Mouse (Mus musculus) embryonic facial prominence, embryonic 12.5 days (tissue): ENCODE measurements at regions not wholly inside any gene's neighbourhood (a gene's known extent, or its start where the extent isn't known, plus 50 kb on each side); places are given as distances from the start of the nearest gene placed in this dataset.

Source experiments
- ATAC-seq: fragments of 200-750 bp; cut with Nextera tagmentation; 2 replicates; pipeline ENCODE4 v1.8.0; 2017; ENCODE audit not compliant: insufficient number of reproducible peaks, insufficient read depth, low FRiP score, low TSS enrichment
- H3K27ac ChIP-seq: fragments of 300-500 bp; sonication (generic); 2 replicates; pipeline ENCODE4 v1.5.1; 2016; ENCODE audit warnings: mild to moderate bottlenecking
- H3K27me3 ChIP-seq: fragments of 300-500 bp; sonication (generic); 2 replicates; pipeline ENCODE4 v1.6.1; 2016; ENCODE audit warnings: mild to moderate bottlenecking, moderate library complexity
- H3K36me3 ChIP-seq: fragments of 300-500 bp; sonication (generic); 2 replicates; pipeline ENCODE4 v1.6.1; 2016; ENCODE audit warnings: mild to moderate bottlenecking
- H3K4me1 ChIP-seq: fragments of 300-500 bp; sonication (generic); 2 replicates; pipeline ENCODE4 v1.6.1; 2016
- H3K4me2 ChIP-seq: fragments of 300-500 bp; sonication (generic); replicated peaks from 2 replicates; pipeline ENCODE4 v1.6.1; 2016; ENCODE audit warnings: mild to moderate bottlenecking, moderate library complexity
- H3K4me3 ChIP-seq: fragments of 300-500 bp; sonication (generic); 2 replicates; pipeline ENCODE4 v1.5.1; 2016; ENCODE audit warnings: mild to moderate bottlenecking
- H3K9ac ChIP-seq: fragments of 300-500 bp; sonication (generic); 2 replicates; pipeline ENCODE4 v1.6.1; 2016; ENCODE audit warnings: mild to moderate bottlenecking, moderate library complexity
- H3K9me3 ChIP-seq: fragments of 300-500 bp; sonication (generic); 2 replicates; pipeline ENCODE4 v1.6.1; 2016; ENCODE audit warnings: mild to moderate bottlenecking, moderate library complexity
- WGBS: fragments of 180-500 bp; shearing (Covaris S2); methylation state at CpG from one replicate; pipeline ENCODE4 v1.1.7; 2016; 5-methylcytosine and 5-hydroxymethylcytosine counted together

DNA sequence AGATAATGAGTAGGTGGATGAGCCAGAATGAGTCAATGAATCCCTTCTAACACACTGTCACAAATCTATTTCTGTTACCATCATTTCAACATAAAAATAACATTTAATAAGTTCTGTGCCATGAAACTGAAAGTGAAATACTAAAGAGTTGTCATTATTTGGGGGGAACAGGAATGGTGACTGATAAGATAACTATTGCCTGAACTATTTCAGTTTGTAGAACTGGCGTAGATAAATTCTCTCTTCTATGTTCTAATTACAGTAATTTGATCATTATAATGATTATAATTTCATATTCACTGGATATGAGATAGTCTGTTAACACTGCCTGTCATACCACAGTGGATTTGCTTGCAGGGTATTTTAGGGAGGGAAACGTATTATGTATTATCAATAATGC, 232.3 kb upstream of the Mpdz start:
- Histone ChIP-seq H3K4me1 (no peaks in the 10 kb centered on the region), H3K9ac (no peak overlapping the region), H3K27me3 (no peaks in the 10 kb centered on the region), H3K27ac (no peak overlapping the region), H3K9me3 (no peaks in the 10 kb centered on the region), H3K4me2 (no peak overlapping the region), H3K4me3 (no peak overlapping the region), H3K36me3 (no peaks in the 10 kb centered on the region)
- no peak for ATAC-seq
- WGBS = 76% methylated on average over 2 of the region's 2 CpGs

DNA sequence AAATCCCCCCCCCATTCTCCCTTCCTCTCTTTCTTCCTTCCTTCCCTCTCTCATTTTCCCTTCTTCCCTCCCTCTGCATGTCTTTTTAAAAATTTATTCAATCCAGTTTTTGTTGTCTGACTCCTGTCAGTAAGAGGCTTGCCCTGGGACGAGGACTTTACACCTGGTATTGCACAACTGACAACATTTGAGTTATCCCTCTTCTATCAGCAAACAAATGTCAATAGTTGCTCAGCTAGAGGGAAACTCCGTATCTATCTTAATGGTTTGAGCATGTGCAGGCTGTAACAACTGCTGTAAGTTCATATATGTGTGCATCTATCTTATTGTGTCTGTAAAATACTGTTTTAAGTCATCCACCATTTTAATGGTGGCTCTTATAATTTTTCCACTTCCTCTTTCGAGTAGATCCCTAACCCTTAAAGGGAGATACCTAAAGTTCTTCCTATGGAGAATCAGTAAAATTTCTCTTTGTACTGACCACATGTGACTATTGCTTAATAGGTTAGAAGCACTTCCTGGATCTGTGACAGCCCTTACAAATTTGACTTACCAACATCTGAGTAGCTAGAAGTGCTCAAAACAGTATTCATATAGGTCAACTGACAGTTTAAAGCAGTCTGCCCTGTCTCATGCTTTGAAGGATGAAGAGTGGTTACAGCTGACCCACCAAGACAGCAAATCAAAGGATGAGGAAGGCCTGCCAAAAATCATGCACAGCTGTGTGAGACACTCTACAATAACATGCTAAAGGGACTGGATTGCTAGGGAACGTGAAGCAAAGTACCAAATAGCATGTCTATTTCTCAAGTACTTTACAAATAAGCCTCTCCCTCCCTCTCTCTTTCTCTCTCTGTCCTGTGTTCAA, 231.0 kb upstream of the Mpdz start:
- WGBS = 72% methylated on average over 4 of the region's 4 CpGs
- H3K4me1 ChIP-seq = peaks cover 4% of the 10 kb centered on the region
- no peaks in the 10 kb centered on the region for H3K27me3 ChIP-seq
- no peak overlapping the region for H3K4me3 ChIP-seq
- H3K36me3 ChIP-seq = no peaks in the 10 kb centered on the region
- ATAC-seq = no peak
- H3K9me3 ChIP-seq = no peaks in the 10 kb centered on the region
- H3K27ac ChIP-seq = no peak overlapping the region
- no peak overlapping the region for H3K4me2 ChIP-seq
- no peak overlapping the region for H3K9ac ChIP-seq

- H3K9ac ChIP-seq = no peak overlapping the region
- no peak for ATAC-seq
- H3K9me3 ChIP-seq = no peaks in the 10 kb centered on the region
- H3K27me3 ChIP-seq = no peaks in the 10 kb centered on the region
- H3K4me3 ChIP-seq = no peak overlapping the region
- 63% methylated on average over 2 of the region's 2 CpGs for WGBS
- no peak overlapping the region for H3K4me2 ChIP-seq
- H3K36me3 ChIP-seq = no peaks in the 10 kb centered on the region
- no peak overlapping the region for H3K27ac ChIP-seq
- H3K4me1 ChIP-seq = peaks cover 4% of the 10 kb centered on the region
These were observed 229.4 kb upstream of the Mpdz start for GRCm38 (mm10) chr4:81671986-81672385.

- no peak overlapping the region for H3K4me3 ChIP-seq
- H3K36me3 ChIP-seq = no peaks in the 10 kb centered on the region
- H3K27ac ChIP-seq = no peak overlapping the region
- WGBS = 24% methylated on average over 3 of the region's 3 CpGs
- 0 out of 2 replicates have a peak, but pooled peaks have one; percentile 52 for ATAC-seq
- no peaks in the 10 kb centered on the region for H3K27me3 ChIP-seq
- no peak overlapping the region for H3K9ac ChIP-seq
- H3K9me3 ChIP-seq = no peaks in the 10 kb centered on the region
- no peak overlapping the region for H3K4me2 ChIP-seq
- H3K4me1 ChIP-seq = peaks cover 4% of the 10 kb centered on the region
These were observed 226.6 kb upstream of the Mpdz start for GRCm38 (mm10) chr4:81669181-81669580.

GRCm38 (mm10) chr4:81661096-81661495, 218.5 kb upstream of the Mpdz start:
- Histone ChIP-seq H3K27ac (no peak overlapping the region), H3K4me3 (no peak overlapping the region), H3K36me3 (no peaks in the 10 kb centered on the region), H3K9me3 (peaks cover 4% of the 10 kb centered on the region; the same call in 1 of the 2 replicates), H3K9ac (no peak overlapping the region), H3K4me1 (no peaks in the 10 kb centered on the region), H3K4me2 (no peak overlapping the region), H3K27me3 (no peaks in the 10 kb centered on the region)
- no peak for ATAC-seq

DNA sequence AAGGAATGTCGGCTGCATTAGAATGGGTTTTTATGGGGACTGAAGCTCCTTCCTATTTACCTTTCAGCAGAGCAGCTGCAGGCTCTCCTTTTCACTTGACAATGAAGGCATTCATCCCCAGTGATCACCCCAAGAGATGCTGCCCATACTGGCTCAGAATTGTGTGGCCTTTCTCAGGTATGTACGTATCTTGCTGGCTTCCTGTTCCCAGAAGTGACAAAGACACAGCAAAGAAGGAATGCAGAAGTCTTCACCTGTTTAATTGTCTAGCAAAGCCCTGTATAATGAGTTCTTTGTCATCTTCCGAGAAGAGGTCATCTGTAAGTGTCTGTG, 185.8 kb upstream of the Mpdz start:
- no peak overlapping the region for H3K27ac ChIP-seq
- H3K27me3 ChIP-seq = no peaks in the 10 kb centered on the region
- H3K4me3 ChIP-seq = no peak overlapping the region
- no peak overlapping the region for H3K4me2 ChIP-seq
- 54% methylated on average over 3 of the region's 3 CpGs for WGBS
- H3K4me1 ChIP-seq = peaks cover 9% of the 10 kb centered on the region
- H3K36me3 ChIP-seq = no peaks in the 10 kb centered on the region
- no peak for ATAC-seq
- no peaks in the 10 kb centered on the region for H3K9me3 ChIP-seq
- no peak overlapping the region for H3K9ac ChIP-seq

DNA sequence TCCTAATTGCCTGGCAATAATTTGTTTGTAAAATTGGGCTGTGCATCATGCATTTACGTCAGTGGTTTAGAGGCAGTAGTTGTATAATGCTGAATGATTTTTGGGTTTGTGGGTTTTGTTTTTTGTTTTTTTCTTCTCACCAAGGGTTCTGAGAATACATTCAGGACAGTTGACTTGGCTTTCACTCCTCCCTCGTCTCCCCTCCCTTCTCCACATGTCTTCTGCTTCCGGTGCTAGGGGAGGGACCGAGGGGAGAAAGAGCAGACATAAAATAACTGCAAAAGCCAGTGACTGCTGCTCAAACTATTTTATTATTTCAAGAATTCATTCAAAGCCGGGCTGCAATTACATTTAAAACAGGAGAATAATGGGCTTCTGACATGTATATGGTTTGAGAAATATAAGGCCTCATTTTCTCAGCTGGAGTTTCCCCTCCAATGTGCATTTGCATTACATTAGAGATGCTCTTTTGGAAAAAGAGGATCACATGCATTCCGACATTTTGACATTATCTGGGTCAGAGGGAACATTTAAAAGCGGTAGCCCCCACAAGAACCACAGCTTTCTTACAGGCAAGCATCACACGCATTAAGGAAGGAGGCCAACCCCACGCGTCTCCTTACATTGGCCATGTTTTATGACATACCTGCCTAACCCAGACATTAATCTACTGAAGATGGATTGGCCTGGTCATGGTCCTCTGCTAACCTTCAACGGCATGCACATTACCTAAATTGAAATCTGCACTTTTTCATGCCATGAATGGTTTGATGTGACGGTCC, 185.3 kb upstream of the Mpdz start:
- H3K4me2 ChIP-seq = no peak overlapping the region
- 62% methylated on average over 12 of the region's 12 CpGs for WGBS

GRCm38 (mm10) chr4:81625348-81625934, 182.8 kb upstream of the Mpdz start:
- Histone ChIP-seq H3K27ac (no peak overlapping the region), H3K4me2 (no peak overlapping the region), H3K9ac (no peak overlapping the region), H3K4me3 (no peak overlapping the region), H3K9me3 (no peaks in the 10 kb centered on the region), H3K4me1 (peaks cover 9% of the 10 kb centered on the region), H3K36me3 (no peaks in the 10 kb centered on the region), H3K27me3 (no peaks in the 10 kb centered on the region)
- WGBS = 40% methylated on average over 10 of the region's 10 CpGs
- no peak for ATAC-seq

More for the DNA sequence above, 185.3 kb upstream of the Mpdz start:
- H3K9ac ChIP-seq = no peak overlapping the region
- ATAC-seq = no peak
- H3K36me3 ChIP-seq = no peaks in the 10 kb centered on the region
- H3K4me1 ChIP-seq = peaks cover 9% of the 10 kb centered on the region
- H3K27ac ChIP-seq = no peak overlapping the region
- no peak overlapping the region for H3K4me3 ChIP-seq
- H3K27me3 ChIP-seq = no peaks in the 10 kb centered on the region
- H3K9me3 ChIP-seq = no peaks in the 10 kb centered on the region

DNA sequence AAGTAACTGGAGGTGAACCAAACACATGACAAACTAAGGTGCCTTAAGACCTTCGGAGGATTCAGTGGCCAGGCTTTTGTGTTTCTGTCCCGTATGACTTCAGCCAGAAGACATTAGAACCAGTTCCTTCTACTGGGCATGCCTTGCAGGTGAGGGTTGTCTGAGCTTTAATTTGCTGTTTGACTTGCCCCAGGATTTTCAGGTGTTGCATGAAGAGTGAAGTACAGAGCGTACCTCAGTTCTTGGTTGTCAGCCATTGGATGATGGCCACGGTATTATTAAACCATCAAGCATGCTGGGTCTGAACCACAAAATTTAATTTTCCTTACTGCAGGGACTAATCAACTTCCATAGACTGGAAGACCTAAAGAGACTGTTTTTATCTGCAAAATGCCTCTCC, 181.5 kb upstream of the Mpdz start:
- H3K27me3 ChIP-seq = no peaks in the 10 kb centered on the region
- WGBS = 88% methylated on average over 4 of the region's 4 CpGs

GRCm38 (mm10) chr4:81621391-81622137, 178.9 kb upstream of the Mpdz start:
- no peaks in the 10 kb centered on the region for H3K27me3 ChIP-seq
- 83% methylated on average over 8 of the region's 8 CpGs for WGBS
- H3K4me2 ChIP-seq = no peak overlapping the region
- H3K9me3 ChIP-seq = no peaks in the 10 kb centered on the region
- no peak for ATAC-seq
- H3K36me3 ChIP-seq = no peaks in the 10 kb centered on the region
- H3K4me1 ChIP-seq = peaks cover 5% of the 10 kb centered on the region
- no peak overlapping the region for H3K9ac ChIP-seq
- H3K27ac ChIP-seq = no peak overlapping the region
- no peak overlapping the region for H3K4me3 ChIP-seq

More for the DNA sequence above, 181.5 kb upstream of the Mpdz start:
- Histone ChIP-seq H3K9ac (no peak overlapping the region), H3K9me3 (no peaks in the 10 kb centered on the region), H3K27ac (no peak overlapping the region), H3K4me3 (no peak overlapping the region), H3K4me1 (peaks cover 9% of the 10 kb centered on the region), H3K4me2 (no peak overlapping the region), H3K36me3 (no peaks in the 10 kb centered on the region)
- ATAC-seq = no peak

DNA sequence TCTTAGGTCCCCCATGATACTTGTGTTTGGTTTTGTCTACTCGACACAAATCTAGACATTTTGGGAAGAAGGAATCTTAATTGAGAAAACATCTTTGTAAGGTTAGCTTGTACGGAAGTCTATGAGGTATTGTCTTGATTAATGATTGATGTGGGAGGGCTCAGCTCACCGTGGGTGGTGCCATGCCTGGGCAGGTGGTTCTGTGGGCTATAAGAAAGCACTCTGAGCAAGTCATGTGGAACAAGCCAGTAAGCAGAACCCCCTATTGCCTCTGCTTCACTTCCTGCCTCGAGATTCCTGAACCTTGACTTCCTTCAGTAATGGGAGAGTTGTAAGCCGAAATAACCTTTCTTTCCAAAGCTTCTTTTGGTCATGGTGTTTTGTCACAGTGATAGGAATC, 174.6 kb upstream of the Mpdz start:
- Histone ChIP-seq H3K9me3 (no peaks in the 10 kb centered on the region), H3K4me1 (no peaks in the 10 kb centered on the region), H3K4me3 (no peak overlapping the region), H3K27me3 (no peaks in the 10 kb centered on the region), H3K9ac (no peak overlapping the region), H3K4me2 (no peak overlapping the region), H3K27ac (no peak overlapping the region), H3K36me3 (no peaks in the 10 kb centered on the region)
- no peak for ATAC-seq
- WGBS = 58% methylated on average over 5 of the region's 5 CpGs
